Mouse (Mus musculus): ENCODE data around the gene Sh2b3. TPM values are rescaled to one million over a fixed set of nuclear protein-coding genes. Genes with fewer than 3 reads are reported as not detected.
A peak's percentile ranks its signal among the peaks of the same experiment; 100 is the strongest.

Gene Sh2b3
- 11.3 and 12.9 TPM in 2 replicates for polyA plus RNA-seq (2016; fragmentation: Nextera tagmentation; extraction: Ambion mirVana)

DNA sequence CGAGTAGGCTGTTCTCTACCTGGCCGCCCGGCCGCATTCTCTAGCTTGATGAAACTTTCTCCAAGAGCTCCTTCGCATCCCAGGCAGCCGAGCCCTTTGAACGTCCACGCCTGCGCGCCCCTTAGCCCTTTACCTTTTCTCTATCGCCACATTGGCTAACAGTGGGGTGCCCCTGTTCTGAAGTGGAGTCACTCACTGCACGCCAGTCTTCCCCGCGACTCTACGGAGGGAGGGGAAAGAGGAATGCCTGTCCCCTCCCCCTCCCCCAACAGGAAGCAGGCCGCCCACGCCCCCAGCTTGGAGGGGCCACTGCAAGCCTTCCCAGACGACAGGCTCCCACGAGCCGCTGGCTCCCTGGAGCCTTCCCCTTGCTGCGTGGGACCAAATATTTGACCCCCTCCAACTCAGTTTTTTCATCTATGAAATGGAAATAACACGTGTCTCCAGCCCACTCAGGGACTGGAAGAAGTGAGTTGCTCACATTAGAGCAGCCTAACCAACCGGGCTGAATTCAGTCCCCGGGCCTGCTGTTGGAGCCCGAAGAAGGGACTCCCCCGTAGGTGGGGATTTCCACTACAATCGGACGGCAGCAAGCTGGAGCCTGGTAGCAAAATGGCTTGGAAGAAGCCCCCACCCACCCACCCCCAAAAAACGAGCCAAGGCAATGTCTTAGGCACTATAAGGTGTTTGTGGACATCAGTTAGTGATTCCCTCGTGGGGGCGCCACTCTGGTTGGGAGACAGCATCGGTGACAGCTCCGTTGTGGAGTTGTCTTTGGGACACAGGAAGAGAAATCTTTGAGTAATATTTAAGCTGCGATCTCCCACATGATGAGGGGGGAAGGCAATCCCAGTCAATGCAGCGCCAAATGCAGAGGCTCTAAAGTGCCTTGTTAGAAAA, at the start of gene Sh2b3:
Sh2b3 (minus strand) TSS at position 206 of the 900 bp plus-strand sequence.
- 1% methylated on average over 35 of the region's 35 CpGs for WGBS
- H3K27ac ChIP-seq = no peak within 1 kb of the TSS
- peaks cover 61% of the 10 kb centered on the region for H3K4me1 ChIP-seq
- H3K9me3 ChIP-seq = no peaks in the 10 kb centered on the region
- no peaks in the 10 kb centered on the region for H3K36me3 ChIP-seq
- peak within 1 kb of the TSS; percentile 64 for H3K9ac ChIP-seq
- 0 out of 2 replicates have a peak, but pooled peaks have one; percentile 5 for ATAC-seq (ENCODE audit: low FRiP score, low read depth)
- H3K4me3 ChIP-seq = peak within 1 kb of the TSS; percentile 69
- peak within 1 kb of the TSS; percentile 95 for H3K4me2 ChIP-seq (replicated peaks)
- peaks cover 41% of the 10 kb centered on the region for H3K27me3 ChIP-seq (replicated peaks)

DNA sequence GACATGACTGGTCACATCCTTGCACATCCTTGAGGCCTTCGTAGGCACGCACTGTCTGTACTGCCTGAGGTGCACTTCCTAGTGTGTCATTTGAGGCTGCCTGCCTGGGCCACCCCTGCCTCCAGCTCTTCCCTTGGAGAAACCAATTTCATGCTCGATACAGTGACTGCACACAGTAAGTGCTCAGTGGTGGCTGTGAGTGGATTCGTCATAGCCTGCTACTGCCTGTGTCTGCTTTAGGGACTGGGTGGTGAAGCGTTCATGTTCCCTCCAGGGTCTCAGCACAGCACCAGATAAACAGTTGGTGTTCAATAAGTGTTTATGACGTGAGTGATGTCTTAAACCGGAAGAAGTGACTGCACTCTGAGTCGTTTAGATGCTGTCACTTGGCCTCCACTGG, 45.9 kb upstream of the Sh2b3 start:
- 70% methylated on average over 8 of the region's 8 CpGs for WGBS
- Histone ChIP-seq H3K9me3 (peaks cover 5% of the 10 kb centered on the region; the same call in 1 of the 2 replicates), H3K4me2 (replicated peaks) (no peak overlapping the region), H3K27me3 (replicated peaks) (no peaks in the 10 kb centered on the region), H3K36me3 (peaks cover 19% of the 10 kb centered on the region), H3K4me1 (no peaks in the 10 kb centered on the region; the same call in 1 of the 2 replicates), H3K27ac (no peak overlapping the region), H3K4me3 (no peak overlapping the region), H3K9ac (no peak overlapping the region)
- no peak for ATAC-seq (ENCODE audit: low FRiP score, low read depth)

DNA sequence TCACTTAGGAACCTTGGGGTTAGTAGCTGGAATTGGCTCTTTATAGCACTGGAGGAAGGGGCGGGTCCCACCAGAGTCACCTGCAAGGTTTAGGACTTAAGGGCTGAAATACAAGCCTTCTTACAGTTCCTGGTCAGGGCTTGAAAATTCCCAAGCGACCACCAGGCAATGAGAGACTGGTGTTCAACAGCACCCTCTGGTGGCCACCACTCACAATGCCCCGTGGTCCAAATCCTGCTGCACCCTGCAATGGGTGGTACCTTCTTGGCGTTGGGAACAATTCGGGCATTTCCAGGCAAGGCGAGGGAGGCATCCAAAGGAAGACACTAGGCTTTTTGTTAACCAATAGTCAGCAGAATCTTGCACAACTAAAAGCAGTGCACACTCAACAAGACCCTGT, 41.8 kb upstream of the Sh2b3 start:
- Histone ChIP-seq H3K9me3 (no peaks in the 10 kb centered on the region), H3K27ac (no peak overlapping the region), H3K4me2 (replicated peaks) (no peak overlapping the region), H3K4me1 (no peaks in the 10 kb centered on the region; the same call in 1 of the 2 replicates), H3K36me3 (peaks cover 25% of the 10 kb centered on the region), H3K27me3 (replicated peaks) (no peaks in the 10 kb centered on the region), H3K9ac (no peak overlapping the region), H3K4me3 (no peak overlapping the region)
- WGBS = 61% methylated on average over 6 of the region's 6 CpGs
- no peak for ATAC-seq (ENCODE audit: low FRiP score, low read depth)

DNA sequence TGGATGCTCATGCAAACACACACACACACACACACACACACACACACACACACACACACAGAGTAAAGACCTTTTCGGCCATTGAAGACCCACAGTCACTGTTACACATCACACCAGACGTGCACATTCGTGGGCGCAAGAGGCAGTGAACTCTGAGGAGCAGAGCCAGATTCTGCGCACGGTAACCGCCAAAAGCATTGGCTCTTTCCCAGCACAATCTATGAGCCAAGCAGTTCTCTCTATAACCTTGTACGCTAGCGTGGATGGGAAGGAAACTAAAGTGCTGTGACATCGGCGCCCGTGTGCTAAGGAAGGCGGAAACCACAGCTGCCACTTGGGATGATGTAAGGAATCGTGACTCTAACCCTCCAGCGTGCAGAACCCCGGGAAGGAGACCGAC, 41.3 kb upstream of the Sh2b3 start:
- no peaks in the 10 kb centered on the region for H3K9me3 ChIP-seq
- H3K27ac ChIP-seq = no peak overlapping the region
- WGBS = 92% methylated on average over 17 of the region's 17 CpGs
- ATAC-seq (ENCODE audit: low FRiP score, low read depth) = no peak
- no peaks in the 10 kb centered on the region for H3K27me3 ChIP-seq (replicated peaks)
- H3K9ac ChIP-seq = no peak overlapping the region
- no peaks in the 10 kb centered on the region; the same call in 1 of the 2 replicates for H3K4me1 ChIP-seq
- no peak overlapping the region for H3K4me2 ChIP-seq (replicated peaks)
- H3K36me3 ChIP-seq = peaks cover 30% of the 10 kb centered on the region
- H3K4me3 ChIP-seq = no peak overlapping the region

DNA sequence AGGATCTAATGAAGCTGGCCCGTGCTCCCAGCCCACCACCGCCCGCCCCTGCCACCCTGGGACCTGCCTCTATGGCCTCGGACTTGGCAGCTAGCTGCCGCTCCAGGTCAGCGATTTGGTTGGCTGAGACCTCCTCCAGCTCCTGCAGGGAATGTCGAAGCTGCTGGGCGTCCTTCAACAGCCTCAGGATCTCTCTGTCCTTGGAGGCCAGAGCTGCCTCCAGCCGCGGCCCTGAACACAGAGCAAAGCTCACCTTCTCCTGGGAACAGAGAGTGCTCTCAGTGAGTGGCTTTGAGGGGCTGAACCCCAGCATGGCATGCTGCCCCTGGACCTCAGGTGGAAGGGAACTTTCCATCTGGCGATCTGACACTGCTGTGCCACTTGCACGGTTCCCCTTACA, 39.5 kb upstream of the Sh2b3 start:
- H3K4me2 ChIP-seq (replicated peaks) = no peak overlapping the region
- no peaks in the 10 kb centered on the region for H3K27me3 ChIP-seq (replicated peaks)
- ATAC-seq (ENCODE audit: low FRiP score, low read depth) = no peak
- no peak overlapping the region for H3K9ac ChIP-seq
- H3K27ac ChIP-seq = no peak overlapping the region
- WGBS = 91% methylated on average over 12 of the region's 12 CpGs
- no peaks in the 10 kb centered on the region for H3K4me1 ChIP-seq
- peaks cover 36% of the 10 kb centered on the region for H3K36me3 ChIP-seq
- H3K9me3 ChIP-seq = no peaks in the 10 kb centered on the region
- no peak overlapping the region for H3K4me3 ChIP-seq

DNA sequence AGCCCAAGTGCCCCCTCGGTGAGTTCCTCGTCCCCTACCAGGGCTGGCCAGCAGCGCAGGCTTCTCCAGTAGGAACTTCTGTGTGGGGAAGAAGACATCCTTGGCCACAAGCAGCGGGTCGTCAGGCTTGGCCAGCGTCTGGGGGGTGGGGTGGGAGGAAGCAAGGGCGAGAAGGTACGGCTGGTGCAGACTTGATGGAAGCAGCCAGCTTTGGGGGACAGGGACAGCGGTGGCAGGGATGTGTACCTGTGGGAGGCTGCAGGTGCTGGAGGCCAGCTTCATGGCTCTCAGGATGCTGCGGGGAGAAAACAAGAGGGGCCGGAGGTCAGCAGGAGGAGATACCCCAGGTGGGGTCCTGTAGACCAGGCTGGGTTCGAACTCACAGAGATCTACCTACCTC, 37.6 kb upstream of the Sh2b3 start:
- WGBS = 88% methylated on average over 12 of the region's 12 CpGs
- Histone ChIP-seq H3K27ac (no peak overlapping the region), H3K4me1 (no peaks in the 10 kb centered on the region), H3K4me3 (no peak overlapping the region), H3K9me3 (no peaks in the 10 kb centered on the region), H3K4me2 (replicated peaks) (no peak overlapping the region), H3K36me3 (peaks cover 38% of the 10 kb centered on the region), H3K9ac (no peak overlapping the region), H3K27me3 (replicated peaks) (no peaks in the 10 kb centered on the region)
- ATAC-seq (ENCODE audit: low FRiP score, low read depth) = no peak

DNA sequence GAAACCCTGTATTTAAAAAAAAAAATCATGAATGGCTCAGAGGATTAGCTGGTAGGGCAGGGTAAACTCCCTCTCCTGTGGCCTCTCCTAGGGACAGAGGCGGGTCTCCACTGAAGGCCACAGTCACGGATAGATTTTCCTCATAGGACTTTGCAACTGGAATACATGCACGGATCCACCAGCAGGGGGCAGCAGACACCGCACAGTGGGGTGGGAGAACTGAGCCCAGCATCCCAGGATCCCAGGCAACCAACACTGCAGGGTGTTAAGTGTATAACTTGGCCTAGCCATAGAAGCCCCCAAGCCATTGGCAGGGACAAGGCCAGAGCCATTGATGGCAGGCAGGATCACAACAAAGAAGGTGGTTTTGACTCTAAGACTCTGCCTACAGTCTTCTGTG, 34.7 kb upstream of the Sh2b3 start:
- 0 out of 2 replicates have a peak, but pooled peaks have one; percentile 37 for ATAC-seq (ENCODE audit: low FRiP score, low read depth)
- no peaks in the 10 kb centered on the region for H3K4me1 ChIP-seq
- no peak overlapping the region for H3K27ac ChIP-seq
- H3K9me3 ChIP-seq = no peaks in the 10 kb centered on the region
- no peak overlapping the region for H3K9ac ChIP-seq
- no peak overlapping the region for H3K4me2 ChIP-seq (replicated peaks)
- H3K36me3 ChIP-seq = peaks cover 47% of the 10 kb centered on the region
- no peak overlapping the region for H3K4me3 ChIP-seq
- no peaks in the 10 kb centered on the region for H3K27me3 ChIP-seq (replicated peaks)
- WGBS = 8% methylated on average over 4 of the region's 4 CpGs

DNA sequence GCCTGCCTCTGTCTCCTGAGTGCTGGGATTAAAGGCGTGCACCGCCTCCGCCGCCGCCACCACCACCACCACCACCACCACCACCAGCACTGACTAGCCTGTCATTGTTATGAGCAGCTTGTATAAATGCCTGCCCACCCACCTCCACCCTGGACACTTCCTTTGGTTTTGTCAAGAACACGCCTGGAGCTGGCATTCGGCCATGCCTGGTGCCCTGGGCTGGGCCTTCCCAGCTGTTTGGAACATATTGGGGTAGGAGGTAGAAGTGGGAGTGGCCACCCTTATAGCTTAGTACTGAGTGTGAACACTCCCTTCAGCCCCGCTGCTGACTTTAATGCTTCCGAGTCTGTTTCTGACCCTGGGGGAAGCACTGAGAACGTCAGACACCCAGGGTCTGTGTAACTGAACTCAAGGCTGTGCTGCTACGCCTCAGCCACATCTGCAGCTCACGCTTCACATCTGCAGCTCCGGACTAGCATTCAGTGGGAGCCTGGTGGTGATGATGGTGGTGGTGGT, 34.1 kb upstream of the Sh2b3 start:
- Histone ChIP-seq H3K27me3 (replicated peaks) (no peaks in the 10 kb centered on the region), H3K4me3 (no peak overlapping the region), H3K27ac (no peak overlapping the region), H3K9ac (no peak overlapping the region), H3K4me2 (replicated peaks) (no peak overlapping the region), H3K36me3 (peaks cover 44% of the 10 kb centered on the region), H3K4me1 (no peaks in the 10 kb centered on the region), H3K9me3 (no peaks in the 10 kb centered on the region)
- 88% methylated on average over 13 of the region's 13 CpGs for WGBS
- ATAC-seq (ENCODE audit: low FRiP score, low read depth) = no peak

DNA sequence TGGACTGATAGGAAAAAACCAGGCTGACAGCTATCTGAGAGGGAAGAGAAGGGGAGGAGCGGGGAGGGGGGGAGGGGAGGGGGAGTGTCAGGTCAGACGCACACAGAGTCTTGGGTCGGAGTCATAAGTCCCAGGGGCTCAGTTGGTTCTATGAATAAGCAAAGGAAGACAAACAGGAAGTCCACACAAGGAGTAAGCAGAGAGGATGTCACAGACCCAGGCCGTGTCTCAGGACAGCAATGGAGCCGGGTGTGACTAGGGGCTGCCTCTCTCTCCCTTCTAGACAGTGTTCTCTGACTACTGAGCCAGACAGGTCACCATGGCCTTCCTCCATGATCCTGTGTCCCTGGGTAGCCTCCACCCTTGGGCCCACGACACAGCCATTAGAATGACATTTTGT, 33.4 kb upstream of the Sh2b3 start:
- Histone ChIP-seq H3K4me3 (no peak overlapping the region), H3K9me3 (no peaks in the 10 kb centered on the region), H3K4me2 (replicated peaks) (no peak overlapping the region), H3K36me3 (peaks cover 37% of the 10 kb centered on the region), H3K9ac (no peak overlapping the region), H3K27ac (no peak overlapping the region), H3K27me3 (replicated peaks) (no peaks in the 10 kb centered on the region), H3K4me1 (no peaks in the 10 kb centered on the region)
- no peak for ATAC-seq (ENCODE audit: low FRiP score, low read depth)
- WGBS = 82% methylated on average over 6 of the region's 6 CpGs

DNA sequence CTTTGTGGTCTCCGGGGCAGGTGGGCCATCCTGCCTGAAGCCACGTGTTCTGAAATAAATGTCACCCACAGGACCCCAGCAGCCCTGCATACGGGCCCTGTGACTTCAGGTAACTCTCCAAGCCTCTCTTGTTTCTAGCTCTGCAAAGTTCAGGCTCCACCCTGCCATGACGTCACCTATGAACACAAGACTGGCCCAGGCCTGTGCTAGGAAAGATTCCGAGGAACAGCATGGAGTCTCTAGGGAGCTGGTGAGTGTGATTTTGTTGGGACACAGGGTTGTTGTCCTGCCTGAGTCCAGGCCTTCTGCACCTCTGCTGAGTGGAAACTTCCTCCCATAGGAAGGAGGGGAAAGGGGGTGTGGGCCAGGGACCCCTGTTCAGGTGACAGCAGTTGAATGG, 30.5 kb upstream of the Sh2b3 start:
- no peaks in the 10 kb centered on the region for H3K27me3 ChIP-seq (replicated peaks)
- 77% methylated on average over 5 of the region's 5 CpGs for WGBS
- H3K4me3 ChIP-seq = no peak overlapping the region
- H3K4me1 ChIP-seq = no peaks in the 10 kb centered on the region
- 0 out of 2 replicates have a peak overlapping the region, but pooled peaks have one; percentile 26 for H3K9ac ChIP-seq
- no peaks in the 10 kb centered on the region for H3K9me3 ChIP-seq
- H3K27ac ChIP-seq = no peak overlapping the region
- no peak for ATAC-seq (ENCODE audit: low FRiP score, low read depth)
- peaks cover 22% of the 10 kb centered on the region for H3K36me3 ChIP-seq
- no peak overlapping the region for H3K4me2 ChIP-seq (replicated peaks)

DNA sequence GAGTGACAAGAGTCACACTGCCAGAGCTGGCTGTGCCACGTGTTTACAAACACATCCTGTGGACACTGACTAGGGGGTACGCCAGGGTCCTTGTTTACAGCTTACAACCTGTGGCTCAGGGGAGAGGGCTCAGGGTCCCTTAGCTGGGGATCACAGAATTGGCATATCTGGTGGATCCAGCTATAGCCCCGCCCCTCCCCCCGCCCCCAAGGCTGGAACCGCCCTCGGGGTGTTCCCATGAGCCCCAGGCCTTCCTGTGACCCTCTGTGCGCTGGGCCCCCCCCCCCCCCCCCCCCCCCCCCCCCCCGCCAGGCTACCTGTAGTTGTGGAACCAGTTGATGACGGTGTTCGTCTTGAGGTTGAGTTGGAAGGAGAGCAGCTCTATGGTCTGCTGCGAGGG, 26.9 kb upstream of the Sh2b3 start:
- peaks cover 31% of the 10 kb centered on the region for H3K36me3 ChIP-seq
- H3K27ac ChIP-seq = no peak overlapping the region
- H3K4me1 ChIP-seq = no peaks in the 10 kb centered on the region
- no peak overlapping the region for H3K4me2 ChIP-seq (replicated peaks)
- H3K27me3 ChIP-seq (replicated peaks) = no peaks in the 10 kb centered on the region
- peaks cover 8% of the 10 kb centered on the region; the same call in 1 of the 2 replicates for H3K9me3 ChIP-seq
- ATAC-seq (ENCODE audit: low FRiP score, low read depth) = no peak
- 14% methylated on average over 3 of the region's 11 CpGs for WGBS
- no peak overlapping the region for H3K9ac ChIP-seq
- no peak overlapping the region for H3K4me3 ChIP-seq

DNA sequence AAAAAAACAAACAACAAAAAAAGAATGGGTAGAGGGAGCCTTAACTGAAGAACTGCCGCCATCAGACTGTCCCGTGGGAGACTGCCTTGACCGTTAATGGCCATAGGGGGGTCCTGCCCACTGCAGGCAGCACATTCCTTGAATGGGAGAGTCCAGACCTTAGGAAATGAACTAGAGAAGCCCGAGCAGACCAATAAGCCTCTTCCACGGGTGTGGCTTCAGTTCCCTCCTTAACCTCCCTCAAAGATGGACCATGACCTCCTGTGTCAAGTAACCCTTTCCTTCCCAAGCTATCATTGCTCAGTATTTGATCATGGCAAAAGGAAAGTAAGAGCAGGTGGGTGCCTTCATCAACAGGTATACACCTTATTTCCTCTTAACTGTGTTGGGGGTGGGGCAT, 24.5 kb upstream of the Sh2b3 start:
- ATAC-seq (ENCODE audit: low FRiP score, low read depth) = no peak
- WGBS = 53% methylated on average over 5 of the region's 5 CpGs
- peaks cover 18% of the 10 kb centered on the region for H3K36me3 ChIP-seq

More for the DNA sequence above, 24.5 kb upstream of the Sh2b3 start:
- Histone ChIP-seq H3K27ac (no peak overlapping the region), H3K27me3 (replicated peaks) (no peaks in the 10 kb centered on the region), H3K9ac (no peak overlapping the region), H3K4me1 (no peaks in the 10 kb centered on the region), H3K9me3 (peaks cover 8% of the 10 kb centered on the region; the same call in 1 of the 2 replicates), H3K4me2 (replicated peaks) (no peak overlapping the region), H3K4me3 (no peak overlapping the region)

All from neural tube, embryonic 12.5 days (tissue).